Comparison of ENCODE assay signal across 8 mouse cellular contexts in the genomic region with DNA sequence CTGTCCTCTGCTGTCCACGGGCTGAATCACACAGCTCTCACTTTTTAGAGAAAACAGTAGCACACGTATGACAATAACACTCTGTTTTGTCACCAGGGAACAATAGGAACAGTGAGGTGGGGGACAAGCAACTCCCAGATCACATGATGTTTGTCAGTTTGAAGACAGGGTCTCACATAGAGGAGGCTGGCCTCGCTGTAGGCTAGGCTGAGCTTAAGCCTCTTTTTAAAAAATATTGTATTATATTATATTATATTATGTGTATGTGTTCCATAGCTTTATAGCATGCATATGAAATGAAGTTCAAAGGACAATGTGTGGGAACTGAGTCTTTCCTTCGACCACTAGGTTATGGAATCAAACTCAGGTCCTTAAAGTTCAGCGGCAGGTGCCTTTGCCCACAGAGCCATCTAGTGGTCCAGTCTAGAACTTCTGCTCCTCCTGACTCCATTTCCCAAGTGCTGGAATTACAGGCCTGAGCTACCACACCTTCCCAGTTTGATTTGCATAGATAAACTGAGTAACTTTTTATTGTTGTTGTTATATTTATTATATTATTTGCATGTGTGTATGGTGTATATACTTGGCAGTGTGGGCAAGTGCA. TPM values are rescaled to one million over a fixed set of nuclear protein-coding genes. Genes with fewer than 3 reads are reported as not detected.
DNase-seq lines count a peak whose midpoint lies in the region; ATAC-seq lines count a peak whose summit lies in the region.

No protein-coding gene starts in this region.

- peak; percentile 47 for DNase-seq in neural tube, embryonic 10.5 days (ENCODE audit: extremely low spot score, low spot score)
- peak; percentile 28 for DNase-seq in T-cell, adult 2 months (ENCODE audit: low spot score)
- DNase-seq in embryo, embryonic 10 days (ENCODE audit: low spot score), result peak; percentile 79
- peak; percentile 10 to 62 for DNase-seq in left cerebral cortex, adult 9 months (ENCODE audit: low spot score in 2 of 2)
- peak; percentile 42 for DNase-seq in thymus, postnatal 25 days

- H3K36me3 ChIP-seq in neural tube, embryonic 15.5 days, result no peaks in the 10 kb centered on the region
- no peaks in the 10 kb centered on the region for H3K36me3 ChIP-seq in midbrain, embryonic 12.5 days

- H3K4me2 ChIP-seq in neural tube, embryonic 15.5 days, result no peak overlapping the region
- no peak overlapping the region for H3K4me2 ChIP-seq in midbrain, embryonic 12.5 days (replicated peaks)

- no peak overlapping the region for H3K4me3 ChIP-seq in neural tube, embryonic 15.5 days (replicated peaks)
- H3K4me3 ChIP-seq in midbrain, embryonic 12.5 days, result no peak overlapping the region

- no peaks in the 10 kb centered on the region for H3K27me3 ChIP-seq in neural tube, embryonic 15.5 days (replicated peaks)
- no peaks in the 10 kb centered on the region for H3K27me3 ChIP-seq in midbrain, embryonic 12.5 days

- no peaks in the 10 kb centered on the region for H3K9me3 ChIP-seq in neural tube, embryonic 15.5 days (replicated peaks)
- no peaks in the 10 kb centered on the region for H3K9me3 ChIP-seq in midbrain, embryonic 12.5 days

- no peak for ATAC-seq in neural tube, embryonic 15.5 days (ENCODE audit: low FRiP score)
- peak; percentile 17 to 64; a peak in 2 of 4 replicates for ATAC-seq in hematopoietic stem cell, adult 5-6 weeks (replicated peaks in 1 of 2; ENCODE audit: insufficient read depth in 1 of 2, low FRiP score in 2 of 2, low TSS enrichment in 1 of 2, low read depth in 1 of 2, poor library complexity in 2 of 2, severe bottlenecking in 2 of 2)
- ATAC-seq in midbrain, embryonic 12.5 days (ENCODE audit: low FRiP score, low read depth), result peak; percentile 49; the same call in 1 of the 2 replicates

- H3K9ac ChIP-seq in neural tube, embryonic 15.5 days (replicated peaks), result no peak overlapping the region
- no peak overlapping the region for H3K9ac ChIP-seq in midbrain, embryonic 12.5 days (replicated peaks)

- no peak overlapping the region for H3K27ac ChIP-seq in neural tube, embryonic 15.5 days (replicated peaks)
- H3K27ac ChIP-seq in midbrain, embryonic 12.5 days (replicated peaks), result no peak overlapping the region

- no peaks in the 10 kb centered on the region for H3K4me1 ChIP-seq in neural tube, embryonic 15.5 days
- peaks cover 3% of the 10 kb centered on the region; the same call in 1 of the 2 replicates for H3K4me1 ChIP-seq in midbrain, embryonic 12.5 days

- WGBS in neural tube, embryonic 15.5 days, result 46% methylated on average over 5 of the region's 5 CpGs
- 46% methylated on average over 5 of the region's 5 CpGs for WGBS in midbrain, embryonic 12.5 days

RNA-seq across cellular contexts. Expression of a gene that starts 8.6 kb away (rescaled TPM):
- polyA plus RNA-seq in neural tube, embryonic 15.5 days (2015; fragmentation: Nextera tagmentation; extraction: Ambion mirVana), result 15.9 and 21.7 TPM in 2 replicates
- total RNA-seq in hematopoietic stem cell, adult 5-6 weeks (2017), result 18.3 and 32.5 TPM in 2 replicates
- 14.3 and 15.9 TPM in 2 replicates for polyA plus RNA-seq in midbrain, embryonic 12.5 days (2016; fragmentation: Nextera tagmentation; extraction: Ambion mirVana)

RNA-seq across cellular contexts. Expression of a gene that starts 27.0 kb away (rescaled TPM):
- 1.0 and 1.9 TPM in 2 replicates for polyA plus RNA-seq in neural tube, embryonic 15.5 days (2015; fragmentation: Nextera tagmentation; extraction: Ambion mirVana)
- 0.10 TPM in 1 of 2 replicates, not detected in the other for total RNA-seq in hematopoietic stem cell, adult 5-6 weeks (2017)
- 0.45 and 1.1 TPM in 2 replicates for polyA plus RNA-seq in midbrain, embryonic 12.5 days (2016; fragmentation: Nextera tagmentation; extraction: Ambion mirVana)

Comparison
In these comparisons a context has a peak if more than half of its experiments do, and no peak if none do; other contexts are left out.
1. DNase-seq: peak in every context shown above with its lines; median percentile 79 in embryo, embryonic 10 days; 47 in neural tube, embryonic 10.5 days; 42 in thymus, postnatal 25 days; 36 in left cerebral cortex, adult 9 months; 28 in T-cell, adult 2 months.